Mouse (Mus musculus): ENCODE measurements at regions not wholly inside any gene's neighbourhood (a gene's known extent, or its start where the extent isn't known, plus 50 kb on each side); places are given as distances from the start of the nearest gene placed in this dataset.

DNA sequence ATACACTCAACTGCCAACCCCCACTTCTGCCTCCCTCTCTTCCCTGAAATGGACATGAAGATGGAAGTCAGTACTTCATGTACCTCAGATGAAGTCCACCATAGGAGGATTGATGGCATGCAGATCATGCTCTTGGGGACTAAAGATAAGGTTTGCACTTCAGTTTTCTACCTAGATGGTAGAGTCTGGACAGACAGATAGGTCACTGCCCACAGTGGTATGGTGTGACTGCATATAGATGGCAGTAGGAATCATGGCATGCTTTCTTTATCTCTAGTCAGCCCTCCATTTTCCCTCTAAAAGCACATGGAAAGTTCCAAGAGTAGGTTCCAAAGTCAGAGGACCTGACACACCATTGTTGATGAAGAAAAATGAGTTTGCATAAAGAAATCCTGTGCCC, 145.6 kb upstream of the Mocs2 start:
- DNase-seq (ENCODE audit: low read depth, low spot score), result no peak

DNA sequence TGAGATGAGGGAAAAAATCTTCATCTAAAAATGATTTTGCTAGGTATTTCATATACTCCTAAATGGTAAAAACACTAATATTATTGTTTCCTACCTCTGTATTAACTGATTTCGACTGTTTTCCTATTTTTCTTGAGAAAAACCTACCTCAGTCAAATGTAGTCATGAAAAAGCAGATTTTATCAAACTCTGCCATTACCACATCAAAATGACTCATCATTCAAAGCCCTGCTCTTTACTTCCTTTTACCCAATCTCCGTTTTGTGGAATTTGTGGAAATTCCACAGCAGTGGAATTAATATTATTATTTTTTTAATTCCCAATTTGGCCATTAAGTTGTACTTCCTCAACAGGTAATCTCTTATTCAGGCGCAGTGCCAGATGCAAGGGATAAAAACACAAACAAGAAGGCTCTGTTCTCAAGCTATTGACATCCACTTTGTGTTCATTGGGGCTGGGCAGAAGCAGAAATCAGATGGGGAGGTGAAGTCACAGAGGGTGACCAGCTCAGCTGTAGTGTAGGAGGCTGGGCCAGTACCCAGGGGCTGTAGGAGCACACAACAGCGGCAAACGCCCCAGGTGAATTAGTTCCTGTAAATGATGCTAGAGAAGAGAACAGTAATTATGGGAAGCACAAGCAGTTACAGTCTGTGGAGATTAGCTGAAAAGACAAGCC, 138.2 kb upstream of the Mocs2 start:
- DNase-seq (ENCODE audit: low read depth, low spot score), result no peak

DNA sequence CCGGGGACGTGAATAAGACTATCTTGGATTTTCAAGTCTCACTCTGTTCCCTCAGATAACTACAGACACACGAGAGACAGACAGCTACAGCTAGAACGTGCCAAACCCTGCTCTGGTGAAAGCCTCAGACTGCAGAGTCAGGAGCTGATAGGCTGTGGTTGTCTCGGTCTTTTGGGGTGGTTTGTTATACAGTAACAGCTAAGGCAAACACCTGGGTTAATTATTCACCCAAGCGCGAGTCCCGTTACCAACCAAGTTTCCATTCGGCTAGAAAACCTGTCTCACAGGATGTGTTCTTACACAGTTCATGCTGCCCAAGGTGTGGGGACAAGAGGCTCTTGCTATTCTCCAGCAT, 137.7 kb upstream of the Mocs2 start:
- no peak for DNase-seq (ENCODE audit: low read depth, low spot score)

DNA sequence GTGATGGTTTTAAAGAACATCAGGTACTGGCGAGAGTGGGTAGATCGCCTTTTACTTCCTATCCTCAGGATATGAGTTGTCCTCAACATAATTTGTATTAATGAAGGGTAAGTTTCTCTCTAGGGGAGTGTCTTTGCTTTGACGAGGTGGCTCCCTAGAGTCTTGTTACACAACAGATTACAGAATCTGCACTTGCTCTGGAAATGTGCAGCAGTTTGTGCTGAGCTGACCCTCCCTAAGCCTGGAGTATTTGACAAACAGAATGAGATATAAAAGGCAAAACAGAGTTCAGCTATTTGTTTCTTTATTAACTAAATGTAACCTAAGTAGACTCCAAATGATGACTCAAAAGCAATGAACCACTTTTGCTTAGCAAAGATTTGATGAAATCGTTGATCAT, 136.8 kb upstream of the Mocs2 start:
- no peak for DNase-seq (ENCODE audit: low read depth, low spot score)

DNA sequence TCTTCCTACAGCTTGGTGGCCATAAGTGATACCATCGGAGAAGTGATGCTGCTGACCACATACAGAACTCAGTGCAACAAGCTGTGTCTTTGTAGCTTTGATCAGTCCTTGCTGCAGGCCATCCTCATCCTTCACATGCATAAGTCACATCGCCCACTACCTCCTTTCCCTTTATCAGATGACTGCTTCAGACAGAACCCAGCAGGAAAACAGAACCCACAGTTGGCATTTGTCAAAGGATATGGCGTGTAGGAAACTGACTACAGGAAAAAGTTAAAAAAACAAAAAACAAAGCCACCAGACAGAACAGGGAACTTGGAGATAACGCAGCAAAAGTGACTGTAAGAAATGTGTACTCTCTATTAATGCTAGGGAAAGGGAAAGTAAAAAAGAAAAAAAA, 136.1 kb upstream of the Mocs2 start:
- DNase-seq (ENCODE audit: low read depth, low spot score), result no peak

DNA sequence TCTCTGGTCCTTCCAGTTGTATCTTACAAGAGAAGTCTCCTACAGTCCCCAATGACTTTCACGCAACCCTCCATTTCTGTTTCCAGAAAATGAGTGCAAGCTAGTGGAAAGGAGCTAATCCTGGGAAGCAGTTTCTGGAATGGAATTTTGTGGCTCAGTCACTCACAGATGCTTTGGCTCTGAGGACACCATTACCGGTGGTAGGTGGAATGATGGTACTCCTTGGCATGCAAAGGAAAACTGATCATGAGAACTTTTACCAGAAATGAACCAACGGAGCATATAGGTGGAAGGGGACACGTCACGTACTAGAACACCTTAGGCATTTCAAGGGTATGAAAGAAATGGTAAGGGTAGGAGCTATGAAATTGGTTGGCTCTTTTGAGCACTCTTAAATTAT, 135.1 kb upstream of the Mocs2 start:
- DNase-seq (ENCODE audit: low read depth, low spot score), result no peak

DNA sequence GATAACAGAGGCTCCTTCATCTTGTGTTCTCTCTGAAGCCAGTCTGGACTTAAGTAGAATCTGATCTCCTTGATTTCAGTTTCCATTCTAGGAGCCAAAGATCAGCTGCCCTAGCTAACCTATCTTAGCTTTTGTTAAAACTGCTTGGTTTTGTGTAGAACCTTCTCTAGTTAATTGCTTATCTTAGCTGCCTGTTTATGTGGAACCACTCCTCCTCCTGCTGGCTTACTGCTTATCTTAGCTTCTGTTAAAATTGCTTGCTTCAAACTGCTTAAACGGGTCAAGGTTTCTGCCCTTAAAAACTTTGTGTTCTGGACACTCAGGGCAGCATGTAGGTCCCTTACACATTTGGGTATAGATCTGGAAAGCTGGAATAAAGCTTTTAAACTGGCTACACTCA, 133.7 kb upstream of the Mocs2 start:
- no peak for DNase-seq (ENCODE audit: low read depth, low spot score)

DNA sequence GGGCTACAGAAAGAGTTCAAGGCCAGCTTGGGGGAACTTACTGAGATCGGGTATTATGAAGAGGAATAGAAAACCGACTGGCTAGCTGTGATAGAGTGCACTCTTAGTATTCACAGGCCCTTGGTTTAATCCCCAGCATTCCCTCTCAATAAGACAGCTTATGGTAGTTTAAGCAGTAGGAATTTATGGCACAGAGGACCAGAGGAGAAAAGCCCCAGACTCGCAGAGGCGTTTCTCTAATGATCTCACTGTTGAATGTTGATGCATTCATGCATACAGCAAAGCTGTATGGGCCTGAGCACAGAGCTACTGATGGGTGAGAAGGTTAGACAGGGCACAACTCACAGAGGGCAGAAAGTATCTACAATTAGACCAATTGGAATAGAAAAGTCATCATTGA, 132.7 kb upstream of the Mocs2 start:
- no peak for DNase-seq (ENCODE audit: low read depth, low spot score)

DNA sequence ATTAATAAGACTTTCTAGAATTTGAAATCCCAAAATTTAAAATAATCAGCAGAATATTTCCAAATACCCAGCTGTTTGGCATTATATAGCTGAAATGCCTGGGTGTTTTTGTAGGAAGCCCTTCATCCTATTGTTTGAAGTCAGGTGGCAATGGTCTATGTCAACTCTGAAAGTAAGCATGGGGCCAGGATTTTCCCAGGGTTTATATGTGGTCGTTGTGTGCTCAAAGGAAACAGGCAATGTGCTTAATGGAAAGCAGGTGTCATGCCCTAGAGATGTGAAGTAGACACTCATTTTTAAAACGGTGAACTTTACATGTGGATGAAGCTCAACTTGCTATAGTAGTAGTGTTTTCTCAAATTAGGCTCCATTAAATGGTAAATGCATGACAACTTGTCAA, 105.4 kb upstream of the Mocs2 start:
- no peak for DNase-seq (ENCODE audit: low read depth, low spot score)

DNA sequence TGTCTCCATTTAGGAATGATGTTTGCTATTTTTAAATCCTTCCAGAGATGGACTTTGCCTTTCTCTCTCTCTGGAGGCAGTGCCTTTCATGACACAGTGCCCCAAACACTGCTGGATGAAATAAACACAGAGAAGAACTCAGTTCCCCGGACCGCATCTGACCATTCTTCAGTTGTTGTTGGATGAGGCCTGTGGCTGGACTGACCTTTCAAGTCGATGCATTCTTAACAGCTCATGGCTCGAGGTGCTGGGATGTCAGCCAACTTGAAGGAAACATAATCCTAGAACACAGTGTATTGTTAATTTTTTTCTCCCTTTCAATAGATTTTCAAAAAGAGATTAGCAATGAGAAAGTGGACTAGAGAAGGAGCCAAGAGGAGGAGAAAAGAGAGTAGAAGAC, 98.3 kb upstream of the Mocs2 start:
- no peak for DNase-seq (ENCODE audit: low read depth, low spot score)

DNA sequence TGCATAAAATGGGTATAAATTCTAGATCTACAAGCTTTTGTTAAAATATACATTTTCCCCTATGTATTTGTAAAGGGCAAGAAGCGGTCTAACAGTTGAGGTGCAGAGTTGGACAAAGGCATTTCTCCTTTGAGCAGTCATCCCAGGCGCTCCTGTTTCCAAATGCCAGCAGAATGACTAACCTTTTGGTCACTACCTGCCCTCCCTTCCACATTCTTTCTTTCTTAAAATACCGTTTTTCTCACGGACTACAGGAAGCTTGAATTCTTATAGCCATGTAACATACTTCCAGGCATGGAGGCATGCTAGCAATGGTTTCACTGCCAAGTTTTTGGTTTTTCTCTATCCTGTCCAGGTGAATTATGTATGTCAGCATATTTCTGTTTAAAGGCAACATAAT, 91.2 kb upstream of the Mocs2 start:
- DNase-seq (ENCODE audit: low read depth, low spot score), result no peak

DNA sequence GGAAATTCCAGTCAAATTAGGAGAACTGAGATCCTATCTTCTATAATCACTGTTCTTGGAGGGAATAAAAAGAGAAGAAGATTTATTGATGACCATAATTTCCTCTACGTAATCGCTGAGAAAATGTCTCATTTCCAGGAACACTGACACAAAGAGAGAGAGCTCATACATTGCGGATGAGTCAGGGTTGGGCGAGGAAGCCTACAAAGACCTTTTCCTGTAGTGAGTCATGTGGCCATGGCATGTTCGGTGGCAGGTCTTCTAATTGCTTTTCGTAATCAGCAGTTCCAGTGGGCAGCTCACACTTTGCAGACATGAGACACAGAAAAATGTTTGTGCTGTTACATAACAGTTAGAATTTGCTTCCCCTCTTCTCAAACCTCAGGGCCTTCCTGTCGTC, 83.0 kb upstream of the Mocs2 start:
- no peak for DNase-seq (ENCODE audit: low read depth, low spot score)

DNA sequence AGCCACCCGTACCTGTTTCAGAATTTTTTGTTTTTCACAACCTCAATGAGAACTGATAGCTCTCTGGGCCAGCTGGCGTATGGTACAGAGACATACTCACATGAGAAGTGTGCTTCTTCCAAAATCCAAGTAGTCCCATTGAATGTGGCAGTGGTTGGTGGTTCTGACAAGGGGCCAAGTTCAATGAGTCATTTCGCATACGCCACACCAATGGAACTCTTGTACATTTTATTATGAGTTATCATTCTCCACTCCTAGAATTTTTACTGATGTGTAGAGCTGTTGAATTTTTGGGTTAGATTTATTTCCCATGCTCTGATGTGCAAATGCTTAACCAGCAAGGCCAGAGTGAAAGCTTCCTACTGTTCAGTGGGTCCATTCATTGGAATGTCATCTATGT, 82.0 kb upstream of the Mocs2 start:
- DNase-seq (ENCODE audit: low read depth, low spot score), result no peak

DNA sequence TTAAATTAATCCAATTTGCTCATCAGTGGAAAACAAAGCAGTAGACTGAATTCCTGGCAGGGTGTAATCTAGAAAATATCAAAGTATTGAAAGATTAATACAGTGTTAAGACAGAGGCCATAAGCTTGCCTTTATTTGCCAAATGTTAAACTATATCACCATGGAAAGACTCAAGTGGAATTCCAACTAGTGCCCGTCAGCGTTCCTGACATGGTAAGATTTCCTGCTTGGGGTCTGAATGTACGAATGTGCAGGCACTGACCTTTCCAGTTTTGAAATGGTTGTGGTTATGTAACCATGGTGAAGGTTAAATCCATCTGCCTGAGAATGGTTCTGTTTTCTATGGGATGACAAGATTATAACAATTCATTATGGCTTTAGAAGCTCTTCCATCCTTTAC, 75.5 kb upstream of the Mocs2 start:
- no peak for DNase-seq (ENCODE audit: low read depth, low spot score)

DNA sequence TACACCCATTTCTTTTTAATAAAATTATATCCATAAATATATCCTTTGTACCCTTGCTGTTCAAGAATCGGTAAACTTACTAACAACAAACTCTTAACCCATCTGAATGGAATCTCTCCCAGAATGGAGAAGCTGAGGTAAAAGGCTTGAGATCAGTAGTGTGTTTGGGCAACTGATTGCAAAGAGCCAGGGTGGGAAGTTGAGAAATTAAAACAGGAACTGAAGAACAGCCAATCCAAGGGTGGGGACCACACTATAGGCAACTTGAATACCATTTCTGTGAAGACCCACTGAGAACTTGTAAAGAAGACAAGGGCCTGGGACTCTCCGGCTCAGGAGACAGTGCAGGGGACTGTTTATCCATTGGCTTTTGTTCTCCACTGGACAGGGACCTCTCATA, 72.2 kb upstream of the Mocs2 start:
- no peak for DNase-seq (ENCODE audit: low read depth, low spot score)

DNA sequence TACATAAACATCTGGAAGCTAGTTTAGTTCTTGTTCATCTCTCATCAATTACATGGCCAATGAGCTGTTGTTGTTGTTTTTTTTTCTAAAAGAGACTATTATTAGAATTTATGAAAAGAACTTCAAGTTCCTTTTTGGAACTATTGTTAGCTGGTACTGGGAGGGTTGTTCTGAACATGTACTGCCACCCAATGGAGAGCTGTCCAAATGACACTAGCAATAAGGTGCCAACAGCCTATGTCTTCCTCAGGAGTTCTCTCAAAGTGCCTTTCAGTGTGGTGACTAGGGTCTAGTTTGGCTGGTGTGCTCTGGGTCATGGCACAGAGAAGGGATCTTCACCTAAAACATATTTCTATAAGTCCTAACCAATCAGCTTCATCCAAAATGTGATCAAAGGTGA, 60.6 kb upstream of the Mocs2 start:
- peak; percentile 17 for DNase-seq (ENCODE audit: low read depth, low spot score)

DNA sequence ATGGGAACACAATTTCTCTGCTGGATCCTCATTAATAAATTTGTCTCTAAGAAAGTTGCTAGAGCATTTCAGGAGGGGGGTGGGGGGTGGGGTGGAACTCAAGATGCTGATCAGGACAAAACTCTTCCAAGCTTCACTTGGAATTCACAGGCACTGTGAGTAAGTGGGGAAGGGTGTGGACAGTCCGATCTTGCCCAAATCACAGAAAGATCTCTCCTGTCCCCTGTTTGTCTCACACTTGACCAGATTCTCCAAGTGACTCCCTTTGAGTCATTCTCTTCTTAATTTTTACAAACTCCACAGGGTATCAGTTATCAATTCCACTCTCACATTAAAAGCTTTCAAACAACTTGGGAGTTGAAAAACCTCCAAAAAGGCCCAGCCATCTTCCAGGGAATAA, 58.1 kb upstream of the Mocs2 start:
- DNase-seq (ENCODE audit: low read depth, low spot score), result no peak

DNA sequence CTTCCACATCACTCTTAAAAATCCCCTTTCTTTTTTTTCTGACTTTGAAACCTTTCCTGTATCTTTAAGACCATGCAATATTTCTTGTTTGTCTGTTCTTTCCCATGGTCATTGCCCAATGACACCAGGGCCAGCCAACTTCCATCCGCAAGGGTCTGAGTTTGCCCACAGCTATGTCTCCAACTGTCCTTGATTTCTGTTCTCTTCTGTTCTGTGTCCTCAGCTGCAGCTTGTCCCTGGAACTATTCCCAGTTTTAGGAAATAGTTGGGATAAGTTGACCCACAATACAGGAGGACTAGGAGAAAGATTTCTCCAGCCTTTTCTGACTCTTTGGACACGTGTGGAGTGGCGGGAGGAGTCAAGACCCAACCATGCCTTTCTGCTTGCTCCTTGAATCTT, 57.1 kb upstream of the Mocs2 start:
- no peak for DNase-seq (ENCODE audit: low read depth, low spot score)

Data from telencephalon, adult 2 months (tissue).